Mouse (Mus musculus) midbrain, embryonic 15.5 days (tissue): ENCODE results near the gene Rnase2b. TPM values are rescaled to one million over a fixed set of nuclear protein-coding genes. Genes with fewer than 3 reads are reported as not detected.

Experiments used
- polyA plus RNA-seq: library from polyadenylated mRNA; unstranded; fragments of >200 nt; fragmentation: Nextera tagmentation; extraction: Ambion mirVana; gene quantifications from 2 replicates; pipeline ENCODE4 v1.2.1, GENCODE M21; 2015

Rnase2b gene
- polyA plus RNA-seq, 1 experiment from 2014 or later, result not detected

Other genes with a start within 250 kb of the Rnase2b start
- 104 and 116 TPM in 2 replicates for gene Osgep, start 237.4 kb upstream of the Rnase2b start, polyA plus RNA-seq
- 190 and 191 TPM in 2 replicates for gene Apex1, start 237.3 kb upstream of the Rnase2b start, polyA plus RNA-seq
- gene Pip4p1, start 231.4 kb upstream of the Rnase2b start, polyA plus RNA-seq, result 101 and 111 TPM in 2 replicates
- gene Pnp, start 231.2 kb upstream of the Rnase2b start, polyA plus RNA-seq, result 20.3 and 21.3 TPM in 2 replicates
- not detected in 2 replicates for gene Gm49342, start 217.7 kb upstream of the Rnase2b start, polyA plus RNA-seq
- 0.45 and 0.57 TPM in 2 replicates for gene Pnp2, start 206.3 kb upstream of the Rnase2b start, polyA plus RNA-seq
- 0.11 TPM in 1 of 2 replicates, not detected in the other for gene Rnase10, start 154.5 kb upstream of the Rnase2b start, polyA plus RNA-seq
- gene Rnase9, start 120.4 kb upstream of the Rnase2b start, polyA plus RNA-seq, result not detected in 2 replicates
- not detected in 2 replicates for gene Rnase11, start 112.1 kb upstream of the Rnase2b start, polyA plus RNA-seq
- gene Rnase12, start 104.6 kb upstream of the Rnase2b start, polyA plus RNA-seq, result not detected in 2 replicates
- gene Olfr750, start 87.8 kb upstream of the Rnase2b start, polyA plus RNA-seq, result 0.08 and 0.09 TPM in 2 replicates
- 13.9 and 15.6 TPM in 2 replicates for gene Rnase4, start 71.2 kb upstream of the Rnase2b start, polyA plus RNA-seq
- gene Ang, start 71.1 kb upstream of the Rnase2b start, polyA plus RNA-seq, result 4.5 and 4.8 TPM in 2 replicates
- not detected in 2 replicates for gene Eddm3b, start 47.8 kb upstream of the Rnase2b start, polyA plus RNA-seq
- gene Rnase6, start 38.4 kb upstream of the Rnase2b start, polyA plus RNA-seq, result 1.1 and 1.3 TPM in 2 replicates
- gene Rnase1, start 15.5 kb upstream of the Rnase2b start, polyA plus RNA-seq, result 0.34 TPM in 1 of 2 replicates, not detected in the other
- not detected in 2 replicates for gene Ang2, start 36.9 kb downstream of the Rnase2b start, polyA plus RNA-seq
- gene Ear14, start 41.1 kb downstream of the Rnase2b start, polyA plus RNA-seq, result not detected in 2 replicates
- not detected in 2 replicates for gene Rnase2a, start 93.9 kb downstream of the Rnase2b start, polyA plus RNA-seq
- not detected in 2 replicates for gene Gm7247, start 199.5 kb downstream of the Rnase2b start, polyA plus RNA-seq
- gene Vmn2r88, start 248.6 kb downstream of the Rnase2b start, polyA plus RNA-seq, result not detected in 2 replicates